Mouse (Mus musculus) telencephalon, adult 2 months (tissue): ENCODE data around the gene Rab3d.

Experiments used
- DNase-seq: peaks from one replicate; pipeline ENCODE4 v3.0.0-alpha.2; 2011; ENCODE audit warnings: low read depth, low spot score

Rab3d gene

DNA sequence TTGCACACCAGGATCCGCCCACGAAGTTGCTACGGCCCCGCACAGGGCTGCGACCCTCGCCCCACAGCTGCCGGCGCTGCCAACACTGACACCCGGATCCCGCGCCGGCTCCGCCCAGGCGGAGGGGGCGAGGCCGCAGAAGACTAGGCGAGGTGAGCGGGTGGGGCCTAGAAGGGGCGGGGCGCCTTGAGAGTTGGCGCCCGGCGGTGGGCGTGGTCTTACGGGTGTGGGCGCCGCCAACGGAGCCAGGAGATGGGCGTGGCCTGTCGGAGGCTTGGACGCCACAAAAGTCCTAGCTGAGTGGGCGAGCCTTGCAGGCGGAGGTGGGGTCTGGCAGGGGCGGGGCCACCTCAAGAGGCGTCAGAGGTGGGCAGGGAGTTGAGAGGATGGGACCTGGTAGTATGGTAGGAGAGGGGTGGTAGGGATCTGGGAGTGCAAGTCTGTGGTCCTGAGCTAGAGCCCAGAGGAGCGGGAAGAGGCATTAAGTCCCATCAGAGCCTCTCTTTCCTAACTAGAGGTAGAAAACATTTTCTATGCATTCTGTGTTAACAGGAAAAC lies at the start of gene Rab3d:
Gene Rab3d, minus strand, starts transcription at position 158 of the 558 bp plus-strand sequence.
- peak; percentile 79 for DNase-seq

DNA sequence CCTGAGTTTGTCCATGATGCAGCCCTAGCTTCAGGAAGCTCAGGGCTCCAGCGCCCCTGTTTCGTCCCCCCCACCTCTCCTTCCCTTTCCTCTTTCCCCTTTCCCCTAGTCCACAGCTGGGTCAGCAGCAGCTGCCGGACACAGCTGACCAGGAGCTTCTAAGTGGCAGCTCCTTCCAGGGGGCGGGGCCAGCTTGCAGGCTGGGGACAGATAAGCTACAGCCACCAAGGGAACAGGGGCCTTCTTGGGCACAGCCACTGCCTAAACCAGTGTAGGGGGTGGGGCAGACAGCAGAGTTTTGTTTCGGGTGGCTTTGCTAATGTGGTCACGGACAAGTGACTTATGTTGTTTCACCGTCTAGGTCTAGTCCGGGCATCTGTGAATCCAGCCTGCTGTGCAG lies 45.4 kb upstream of the Rab3d start, which contains the start of gene Epor:
Gene Epor, minus strand, starts transcription at position 90 of the 400 bp plus-strand sequence.
- no peak for DNase-seq

DNA sequence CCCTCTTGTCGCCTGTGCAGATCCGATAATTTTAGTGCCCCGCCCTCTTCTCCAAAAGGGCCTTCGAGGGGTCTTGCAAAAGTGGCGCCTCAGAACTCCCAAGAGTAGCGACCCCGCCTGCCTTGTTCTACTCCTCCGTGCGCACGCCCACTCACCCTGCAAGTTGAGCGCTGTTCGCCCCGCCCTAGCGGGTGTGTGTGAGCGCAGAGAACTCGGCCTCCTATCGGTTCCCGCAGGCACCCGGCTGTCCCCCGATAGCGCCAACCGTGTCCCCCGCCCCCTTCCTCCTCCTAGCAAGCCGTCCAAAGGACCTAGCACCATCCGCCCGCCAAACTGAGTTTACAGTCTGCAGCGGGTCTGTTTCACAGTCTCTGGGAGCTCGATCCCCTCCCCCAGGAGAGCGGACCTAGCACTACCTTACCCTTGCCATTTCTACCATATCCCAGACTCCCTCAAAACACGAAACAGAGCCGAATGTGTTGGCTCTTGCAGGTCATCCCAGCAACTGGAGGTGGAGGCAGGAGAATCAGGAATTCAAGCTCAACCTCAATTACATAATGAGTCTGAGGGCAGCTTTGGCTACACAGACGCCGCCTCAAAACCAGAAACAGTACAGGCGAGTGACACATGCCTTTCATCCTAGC lies 44.5 kb upstream of the Rab3d start:
- peak; percentile 75 for DNase-seq

DNA sequence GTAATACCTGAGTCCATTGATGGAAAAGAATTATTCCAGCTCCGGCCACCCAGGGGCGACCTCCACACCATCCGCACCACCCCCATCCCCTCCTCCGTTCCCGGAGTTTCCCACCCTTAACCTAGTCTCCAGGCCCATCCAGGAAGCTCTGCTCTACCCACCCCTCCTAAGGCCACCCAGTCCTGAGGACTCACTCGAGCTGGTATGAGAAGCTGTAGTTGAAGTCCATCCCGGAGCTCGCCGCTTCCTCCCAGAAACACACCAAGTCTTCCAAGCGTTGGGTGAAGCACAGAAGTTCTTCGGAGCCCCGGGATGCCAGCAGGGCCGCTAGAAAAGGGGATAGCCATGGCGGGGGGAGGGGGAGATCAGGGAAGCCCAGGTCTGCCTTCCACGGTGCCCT lies 44.0 kb upstream of the Rab3d start:
- DNase-seq: no peak

DNA sequence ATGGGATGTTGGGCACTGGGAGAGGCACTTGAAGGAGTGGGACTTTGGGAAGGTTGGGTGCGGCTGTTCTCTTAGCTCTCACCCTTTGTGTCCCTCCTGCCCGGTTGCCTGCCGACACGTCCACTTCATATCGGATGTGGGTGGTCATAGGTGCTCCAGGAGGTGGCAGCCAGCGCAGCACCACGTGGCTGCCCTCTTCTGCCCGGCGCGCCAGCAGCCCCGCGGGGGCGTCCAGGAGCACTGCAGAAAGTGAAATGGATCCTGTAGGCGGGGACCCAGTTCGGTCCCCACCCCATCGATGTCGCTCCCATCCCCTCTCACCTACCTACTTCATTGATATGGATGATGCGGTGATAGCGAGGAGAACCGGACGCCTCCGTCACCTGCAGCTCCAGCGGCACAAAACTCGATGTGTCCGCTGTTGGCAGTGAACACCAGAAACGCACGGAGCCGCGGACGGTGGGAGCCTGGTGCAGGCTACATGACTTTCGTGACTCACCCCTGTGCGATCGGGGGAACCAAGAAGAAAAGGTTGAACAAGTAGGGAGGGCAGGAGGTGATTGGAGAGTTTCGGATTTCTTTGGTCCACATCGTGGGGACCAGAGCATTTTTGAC lies 43.5 kb upstream of the Rab3d start:
- no peak for DNase-seq

DNA sequence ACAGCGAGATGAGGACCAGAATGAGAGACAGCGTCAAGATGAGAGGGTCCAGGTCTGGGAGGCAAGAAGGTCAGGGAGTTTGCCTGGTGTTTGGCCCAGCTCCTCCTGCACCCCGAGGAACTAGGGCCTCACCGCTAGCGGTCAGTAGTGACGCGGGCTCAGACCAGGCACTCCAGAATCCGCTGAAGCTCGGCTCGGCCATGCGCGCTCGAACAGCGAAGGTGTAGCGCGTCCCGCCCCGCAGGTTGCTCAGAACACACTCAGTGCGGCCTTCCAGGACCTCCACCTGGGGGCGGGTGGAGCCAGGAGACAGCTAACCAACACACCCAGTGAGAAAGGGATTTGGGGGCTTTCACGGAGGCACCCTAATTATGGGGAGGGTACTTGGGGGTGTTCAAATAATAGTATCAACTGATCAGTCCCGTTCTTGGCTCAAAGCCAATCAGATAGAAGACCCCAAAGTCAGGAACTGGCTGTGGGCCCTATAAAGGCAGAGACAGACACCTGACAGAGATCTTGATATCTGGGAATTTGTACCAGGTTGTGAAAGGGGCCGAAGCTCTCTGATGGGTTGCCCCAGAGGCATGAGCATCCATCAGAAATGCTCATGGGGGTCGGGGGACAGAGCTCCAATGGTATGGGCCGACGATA lies 42.7 kb upstream of the Rab3d start:
- no peak for DNase-seq

DNA sequence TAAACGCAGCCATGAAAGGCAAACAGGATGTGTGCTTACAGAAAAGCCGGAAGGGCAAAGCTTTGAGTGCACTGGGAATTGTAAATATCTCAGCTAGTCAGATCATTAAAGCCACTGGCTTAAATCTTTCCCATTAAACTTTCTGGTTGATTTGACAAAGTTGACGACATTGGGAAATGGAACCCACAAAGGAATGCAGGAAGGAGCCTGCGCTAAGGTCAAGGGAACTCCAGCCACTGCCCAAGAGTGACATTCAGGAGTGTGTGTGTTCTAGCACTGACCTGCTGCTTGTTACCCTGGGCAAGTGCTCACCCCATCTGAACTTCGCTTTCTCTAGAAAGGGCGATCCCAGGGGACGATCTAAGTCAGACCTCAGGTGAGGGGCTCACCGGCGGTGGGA lies 42.1 kb upstream of the Rab3d start:
- DNase-seq: no peak

DNA sequence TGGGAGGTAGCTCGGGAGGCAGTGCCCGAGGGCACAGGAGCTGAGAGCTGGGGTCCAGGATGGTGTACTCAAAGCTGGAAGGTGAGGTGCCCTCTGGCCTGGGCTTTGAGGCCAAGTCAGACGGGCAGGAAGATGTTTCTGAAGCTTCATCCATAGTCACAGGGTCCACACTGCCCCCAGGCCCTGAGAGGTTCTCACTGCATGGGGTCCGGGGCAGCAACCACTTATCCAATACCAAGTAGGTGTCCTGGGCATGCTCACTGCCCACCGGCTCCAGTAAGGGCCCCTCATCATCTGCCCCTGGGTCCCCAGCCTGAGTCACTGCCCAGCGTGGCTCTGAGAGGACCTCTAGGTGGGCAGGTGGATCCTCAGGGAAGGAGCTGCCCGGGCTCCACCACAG lies 41.3 kb upstream of the Rab3d start:
- no peak for DNase-seq

DNA sequence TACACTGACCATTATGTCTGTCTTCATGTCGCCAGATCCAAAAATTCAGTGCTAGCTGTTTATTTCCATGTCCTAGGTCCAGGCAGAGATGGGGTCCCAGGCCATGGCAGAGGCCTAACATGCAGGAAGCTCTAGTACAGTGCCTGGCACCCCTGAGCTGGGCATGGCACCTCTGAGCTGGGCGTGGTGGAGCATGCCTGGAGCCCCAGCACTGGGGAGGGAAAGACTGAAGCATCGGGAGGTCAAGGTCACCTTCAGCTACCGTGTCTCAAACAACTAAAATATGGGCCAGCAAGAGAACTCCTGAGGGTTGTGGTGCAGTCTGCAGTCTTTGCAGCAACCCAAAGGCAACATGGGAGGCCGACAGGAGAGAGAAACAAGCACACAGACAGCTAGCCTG lies 40.4 kb upstream of the Rab3d start:
- DNase-seq: no peak

DNA sequence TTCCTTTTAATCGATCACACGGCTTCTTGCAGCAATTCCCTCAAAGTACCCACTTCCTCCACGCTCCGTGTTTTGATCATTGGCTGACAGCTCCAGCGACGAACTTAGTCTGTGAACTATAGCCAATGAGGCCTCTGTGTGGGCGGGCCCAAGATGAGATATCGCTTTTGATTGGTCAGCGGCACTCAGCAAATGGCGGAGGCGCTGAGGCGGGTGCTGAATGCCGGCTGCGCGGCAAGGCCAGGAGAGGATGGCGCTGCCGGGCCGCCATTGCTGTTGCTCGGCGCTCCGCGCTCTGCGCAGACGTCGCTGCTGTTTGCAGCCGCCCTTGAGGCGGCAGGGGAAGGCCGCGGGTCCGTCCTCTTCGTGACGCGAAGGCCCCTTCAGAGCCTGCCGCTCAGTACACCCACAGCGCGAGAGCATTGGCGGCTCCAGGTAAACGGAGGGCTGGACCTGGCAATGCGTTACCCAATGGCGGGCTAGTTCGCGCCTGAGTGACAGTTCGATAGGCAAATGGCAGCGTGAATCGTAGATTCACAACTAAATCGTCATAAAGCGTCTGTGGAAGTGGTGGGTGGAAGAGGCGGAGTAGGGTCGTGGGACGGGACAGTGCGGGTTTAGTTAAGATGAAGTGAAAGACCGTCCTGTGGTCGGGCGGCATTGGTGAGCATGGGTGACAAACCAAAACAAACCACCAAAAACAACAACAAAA lies 37.7 kb upstream of the Rab3d start, which contains the start of gene Swsap1:
Gene Swsap1, plus strand, starts transcription at position 186 of the 712 bp plus-strand sequence.
- peak; percentile 99 for DNase-seq

DNA sequence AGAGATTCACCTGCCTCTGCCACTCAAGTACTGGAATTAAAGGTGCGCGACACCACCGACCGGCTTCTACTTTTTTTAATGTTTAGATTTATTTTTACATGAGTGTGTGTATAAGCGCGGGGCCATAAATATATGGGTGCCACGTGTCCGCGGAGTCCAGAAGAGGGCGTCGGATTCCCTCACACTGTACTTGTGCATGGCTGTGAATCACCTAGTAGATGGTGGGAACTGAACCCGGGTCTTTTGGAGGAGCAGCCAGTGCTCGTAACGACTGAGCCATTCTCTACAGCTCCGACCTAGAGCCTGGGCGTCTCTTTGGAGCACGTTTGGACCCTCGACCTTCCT lies 37.2 kb upstream of the Rab3d start:
- no peak for DNase-seq

DNA sequence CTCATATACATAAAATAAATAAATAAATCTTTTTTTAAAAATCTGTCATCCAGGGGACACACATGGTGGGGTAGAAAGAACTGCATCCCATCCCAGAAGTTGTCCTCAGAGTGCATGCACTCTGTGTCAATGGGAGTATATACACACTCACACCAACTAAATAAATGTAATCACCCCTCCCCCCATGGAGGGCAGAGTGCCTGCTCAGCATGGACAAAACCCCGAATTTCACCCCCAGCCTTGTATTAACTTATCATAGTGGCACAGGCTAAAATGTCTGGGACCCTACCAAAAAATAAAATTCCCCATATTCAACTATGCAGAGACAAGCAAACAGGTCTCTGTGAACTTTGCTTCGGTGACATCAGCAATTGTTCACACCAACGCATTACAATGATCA lies 36.6 kb upstream of the Rab3d start:
- DNase-seq: no peak

DNA sequence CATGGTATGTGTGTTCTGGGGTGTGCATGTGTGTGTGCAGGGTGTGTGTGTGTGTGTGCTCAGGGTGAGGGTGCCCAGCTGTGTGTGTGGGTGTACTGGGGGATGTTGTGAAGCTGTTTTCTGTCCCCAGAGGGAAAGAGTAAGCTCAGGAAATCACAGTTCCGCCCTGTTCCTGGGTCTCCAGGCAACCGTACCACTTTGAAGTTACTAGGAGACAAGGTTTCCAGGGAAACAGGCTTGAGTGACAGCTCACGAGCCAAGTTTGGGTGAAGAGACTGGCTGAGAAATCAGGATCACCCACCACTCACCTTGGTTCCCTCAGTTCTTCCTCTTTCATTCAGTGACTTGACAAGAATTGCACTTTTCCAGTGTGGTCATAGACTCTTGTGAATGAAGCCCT lies 35.6 kb upstream of the Rab3d start:
- peak; percentile 91 for DNase-seq

DNA sequence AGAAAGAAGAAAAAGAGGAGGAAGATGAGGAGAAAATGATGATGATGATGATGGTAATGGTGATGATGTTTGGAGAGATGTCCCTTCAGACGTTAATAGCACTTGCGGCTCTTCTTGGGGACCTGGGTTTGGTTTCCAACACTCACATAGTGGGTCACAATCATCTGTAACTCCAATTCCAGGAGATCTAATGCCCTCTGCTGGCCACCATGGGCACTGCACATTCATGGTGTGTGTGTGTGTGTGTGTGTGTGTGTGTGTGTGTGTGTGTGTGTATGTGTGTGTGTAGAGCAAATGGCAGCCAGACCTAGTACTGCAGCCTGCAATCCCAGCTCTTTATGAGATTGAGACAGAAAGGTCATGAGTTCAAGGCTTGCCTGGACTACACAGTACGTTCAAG lies 34.0 kb upstream of the Rab3d start:
- no peak for DNase-seq

DNA sequence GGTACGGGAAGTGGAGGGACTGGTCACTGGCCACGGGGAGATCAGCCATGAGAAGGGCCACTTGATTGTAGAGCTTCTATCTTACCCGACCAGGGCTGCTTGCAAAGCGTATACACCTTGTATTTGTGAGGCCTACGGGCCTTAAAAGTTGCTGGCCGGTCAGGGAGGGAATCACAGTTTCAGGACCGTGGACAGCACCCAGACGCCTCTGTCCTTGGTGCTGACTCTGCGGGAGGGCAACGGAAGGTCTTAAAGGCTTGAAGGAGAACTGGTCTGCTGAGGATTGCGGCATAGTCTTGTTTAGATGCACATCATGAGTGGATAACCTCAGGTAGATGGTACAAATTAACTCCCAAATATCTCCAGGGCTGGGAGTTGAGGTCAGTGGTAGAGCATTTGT lies 32.3 kb upstream of the Rab3d start:
- DNase-seq: no peak

DNA sequence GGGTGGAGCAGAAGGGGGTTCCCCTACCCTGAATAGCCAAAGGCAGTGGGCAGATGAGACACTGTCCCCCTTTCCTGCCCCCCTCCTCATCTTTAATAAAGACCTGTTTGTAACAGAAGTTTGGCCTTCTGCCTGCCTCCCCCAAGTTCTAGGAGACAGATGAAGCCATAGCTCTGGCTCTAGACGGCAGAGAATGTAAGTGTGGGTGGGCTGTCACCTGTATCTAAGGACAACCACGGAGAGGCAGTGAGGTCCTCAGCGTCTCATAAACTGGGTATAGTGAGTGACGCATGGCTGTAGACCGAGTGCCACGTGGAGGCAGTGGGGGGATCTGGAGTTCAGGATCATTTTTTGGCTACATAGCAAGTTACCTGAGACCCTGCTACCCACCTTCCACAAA lies 30.8 kb upstream of the Rab3d start:
- no peak for DNase-seq

DNA sequence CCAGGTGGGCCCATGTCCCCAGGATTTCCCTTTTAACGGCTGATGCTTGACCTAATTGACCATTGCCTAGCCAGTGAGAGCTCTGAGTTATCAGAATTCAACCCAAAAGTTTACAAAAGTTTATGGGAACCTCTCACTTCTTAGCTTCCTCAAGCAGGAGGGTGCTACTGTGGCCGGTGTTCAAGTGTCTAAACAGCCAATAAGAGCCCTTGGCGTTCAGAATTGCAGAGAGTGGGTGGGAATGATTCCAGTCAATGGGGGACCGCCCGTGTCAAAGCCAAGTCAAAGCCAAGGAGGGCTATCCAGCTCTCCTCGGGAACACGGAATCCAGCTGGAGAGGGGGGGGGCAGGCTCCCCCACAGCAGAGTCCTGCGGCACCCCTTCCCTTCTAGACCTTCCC lies 30.2 kb upstream of the Rab3d start:
- DNase-seq: no peak

DNA sequence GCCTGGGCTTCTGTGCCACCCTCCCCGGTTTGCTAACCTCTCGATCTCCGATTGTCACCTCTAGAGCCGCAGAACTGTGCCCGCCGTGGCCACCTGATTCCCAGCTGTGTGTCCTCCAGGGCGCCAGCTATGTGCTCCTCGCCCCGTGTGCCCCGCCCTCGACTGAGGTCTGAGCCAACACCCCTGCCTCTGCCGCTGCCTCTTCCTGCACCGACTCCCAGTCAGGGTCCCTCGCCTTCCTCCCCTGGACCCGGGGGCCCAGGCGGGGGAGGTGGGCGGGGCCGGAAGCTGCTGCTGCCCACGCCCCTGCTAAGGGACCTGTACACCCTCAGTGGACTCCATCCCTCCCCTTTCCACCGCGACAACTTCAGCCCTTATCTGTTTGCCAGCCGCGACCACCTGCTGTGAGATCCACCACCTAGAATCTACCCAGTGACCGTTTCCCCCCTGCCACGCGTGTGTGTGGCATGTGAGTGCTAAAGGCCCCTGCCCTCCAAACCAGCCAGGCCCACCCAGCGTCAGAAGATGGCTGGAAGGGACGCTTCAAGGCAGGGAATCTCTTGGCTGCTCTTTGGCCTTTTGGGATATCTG lies 29.6 kb upstream of the Rab3d start:
- DNase-seq: no peak

DNA sequence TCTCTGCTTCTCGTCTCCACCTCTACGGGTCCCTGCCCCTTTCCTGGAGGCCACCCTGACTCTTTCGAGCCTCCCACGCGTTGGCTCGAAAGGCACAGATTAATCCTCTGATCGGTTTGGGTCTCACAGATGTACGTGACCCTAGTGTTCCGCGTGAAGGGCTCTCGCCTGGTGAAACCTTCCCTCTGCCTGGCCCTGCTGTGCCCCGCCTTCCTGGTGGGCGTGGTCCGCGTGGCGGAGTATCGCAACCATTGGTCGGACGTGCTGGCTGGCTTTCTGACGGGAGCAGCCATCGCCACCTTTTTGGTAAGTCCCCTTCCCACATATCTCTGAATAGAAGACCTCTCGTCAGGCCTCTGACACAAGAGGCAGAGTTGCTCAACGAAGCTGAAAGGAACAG lies 26.3 kb upstream of the Rab3d start:
- no peak for DNase-seq

DNA sequence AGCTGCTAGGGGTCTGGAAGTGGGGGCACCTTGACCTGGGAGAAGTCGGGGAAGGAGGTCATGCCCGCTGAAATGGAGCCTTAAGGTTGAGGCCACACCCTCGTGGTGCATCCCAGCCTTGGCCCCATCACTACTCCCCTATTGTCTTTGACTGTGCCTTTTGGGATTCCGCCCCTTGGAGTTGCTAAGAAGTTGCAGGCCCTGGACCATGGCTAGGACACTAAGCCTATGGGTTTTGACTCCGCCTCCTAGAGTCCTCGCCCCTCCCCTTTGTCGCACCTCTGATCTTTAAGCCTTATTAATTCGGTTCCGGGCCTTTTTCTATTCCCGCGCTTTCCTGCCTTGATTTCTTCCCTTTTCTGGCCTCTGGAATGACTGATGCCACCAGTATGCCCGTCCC lies 25.6 kb upstream of the Rab3d start:
- no peak for DNase-seq

DNA sequence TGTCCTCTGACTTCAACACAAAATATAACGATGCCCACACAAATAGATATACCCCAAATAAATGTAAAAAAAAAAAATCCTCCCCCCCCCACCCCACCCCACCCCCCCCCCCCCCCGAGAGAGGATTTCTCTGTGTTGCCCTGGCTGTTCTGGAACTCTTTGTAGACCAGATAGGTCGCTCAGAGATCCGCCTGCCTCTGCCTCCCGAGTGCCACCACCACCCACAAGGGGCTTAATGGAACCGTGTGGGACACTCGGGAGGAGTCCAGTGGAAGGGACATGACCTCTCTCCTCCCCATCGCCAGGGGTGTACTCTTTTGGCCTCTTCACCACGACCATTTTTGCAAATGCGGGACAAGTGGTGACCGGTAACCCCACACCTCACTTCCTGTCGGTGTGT lies 25.1 kb upstream of the Rab3d start:
- no peak for DNase-seq
